Mouse (Mus musculus) left cerebral cortex, postnatal 36 days (tissue): ENCODE results near the gene Hsp90ab1. TPM values are rescaled to one million over a fixed set of nuclear protein-coding genes. Genes with fewer than 3 reads are reported as not detected.

Experiments
- DNase-seq, 2 experiments: peaks; one replicate each; pipeline ENCODE4 v3.0.0; 2021 to 2022; ENCODE audit warnings: low spot score in 2 of 2, mixed read lengths in 1 of 2
- intact Hi-C: fragments of 180-260 bp; cut with DNase I; formaldehyde crosslinking; loops from one replicate; pipeline ENCODE4 v1.15.1; 2025
- total RNA-seq, 2 experiments: library from RNA; stranded (reverse); gene quantifications; 2 replicates each; pipeline ENCODE4 v1.2.3; 2021

The Hsp90ab1 gene
- total RNA-seq, 2 experiments from 2014 or later: 1,413 to 1,526 TPM

DNA sequence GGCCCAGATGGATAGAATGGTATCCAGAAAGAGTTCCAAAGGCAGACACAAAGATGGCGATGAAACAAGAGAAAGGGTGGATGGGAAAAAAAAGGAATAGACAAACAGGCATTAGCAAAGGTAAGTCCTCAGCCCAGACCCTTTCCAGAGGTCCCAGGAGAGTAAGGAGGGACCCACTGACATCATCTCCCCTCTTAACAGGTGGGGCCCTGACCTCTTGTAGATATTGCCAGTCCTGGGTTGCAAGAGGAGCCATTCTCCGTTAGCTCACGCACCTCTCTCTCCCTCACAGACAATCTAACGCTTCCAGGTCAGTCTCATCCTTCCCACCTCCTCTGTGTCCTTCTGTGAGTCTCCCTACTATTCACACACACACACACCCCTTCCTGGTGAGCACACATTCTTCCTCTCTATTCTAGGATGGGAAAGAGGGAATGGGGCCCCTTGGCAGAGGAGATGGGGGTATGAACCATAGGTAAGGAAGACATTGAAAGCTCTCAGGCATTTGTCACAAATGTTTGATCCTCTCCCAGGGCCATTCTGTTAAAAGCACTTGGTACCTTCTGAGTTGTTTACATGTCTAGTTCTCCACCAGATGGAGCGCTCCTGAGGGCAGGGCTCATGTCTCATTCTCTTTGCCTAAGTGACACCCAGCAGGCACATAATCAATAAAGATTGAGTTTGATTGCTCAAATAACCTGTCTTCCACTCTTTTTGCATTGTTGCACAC is 25.4 kb downstream of the Hsp90ab1 start:
- intact Hi-C loops: no loop called here
- DNase-seq: no peak

DNA sequence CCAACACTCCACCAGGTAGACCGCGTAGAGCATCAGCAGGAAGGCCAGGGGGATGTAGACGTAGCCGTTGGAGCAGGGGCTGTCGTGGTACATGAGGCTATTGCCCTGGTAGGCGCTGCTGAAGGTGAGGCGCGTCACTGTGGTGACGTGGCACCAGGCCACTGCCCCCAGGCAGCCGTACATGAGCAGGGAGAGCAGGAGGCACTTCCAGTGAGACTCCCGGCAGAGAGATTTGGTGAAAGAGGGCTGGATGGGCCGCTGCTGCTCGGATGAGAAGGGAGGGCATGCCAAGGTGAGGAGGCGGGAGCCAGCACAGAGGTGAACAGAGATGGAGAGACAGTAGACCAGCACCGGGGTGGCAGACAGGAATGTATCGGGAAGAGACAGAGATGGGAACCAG is 26.1 kb downstream of the Hsp90ab1 start:
- intact Hi-C loops: no loop called here
- peak in 1 of 2 experiments; percentile 29 for DNase-seq

DNA sequence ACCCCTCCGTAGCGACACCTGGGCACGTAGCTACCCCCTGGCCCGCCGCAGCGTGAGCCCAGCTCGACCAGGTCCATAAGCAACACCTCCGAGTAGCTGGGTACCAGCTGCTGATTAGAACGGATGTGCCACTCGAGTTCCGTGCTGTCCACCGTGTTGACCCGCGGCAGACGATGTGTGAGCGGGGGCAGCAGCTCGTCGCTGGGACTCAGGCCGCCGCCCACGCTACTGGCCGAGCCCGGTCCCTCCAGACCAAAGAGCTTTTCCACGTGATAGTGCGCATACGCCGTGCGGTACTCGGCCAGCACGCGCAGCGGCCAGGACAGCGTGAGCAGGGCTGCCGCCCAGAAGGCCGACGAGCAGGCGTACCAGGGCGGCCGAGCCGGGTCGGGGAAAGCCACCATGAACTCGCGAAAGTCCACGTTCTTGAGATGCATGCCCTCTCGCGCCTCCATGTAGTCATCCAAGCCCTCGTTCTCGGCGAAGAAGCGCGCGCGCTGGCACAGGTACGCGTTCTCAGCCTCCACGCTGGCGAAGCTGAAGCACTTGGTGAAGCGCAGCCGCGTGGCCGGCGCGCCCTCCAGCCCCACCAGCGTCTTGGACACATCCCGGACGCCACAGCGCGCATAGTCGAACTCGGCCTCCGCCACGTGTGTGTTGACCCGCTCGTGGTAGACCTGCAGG is 27.7 kb downstream of the Hsp90ab1 start:
- intact Hi-C loops: no loop called here

DNA sequence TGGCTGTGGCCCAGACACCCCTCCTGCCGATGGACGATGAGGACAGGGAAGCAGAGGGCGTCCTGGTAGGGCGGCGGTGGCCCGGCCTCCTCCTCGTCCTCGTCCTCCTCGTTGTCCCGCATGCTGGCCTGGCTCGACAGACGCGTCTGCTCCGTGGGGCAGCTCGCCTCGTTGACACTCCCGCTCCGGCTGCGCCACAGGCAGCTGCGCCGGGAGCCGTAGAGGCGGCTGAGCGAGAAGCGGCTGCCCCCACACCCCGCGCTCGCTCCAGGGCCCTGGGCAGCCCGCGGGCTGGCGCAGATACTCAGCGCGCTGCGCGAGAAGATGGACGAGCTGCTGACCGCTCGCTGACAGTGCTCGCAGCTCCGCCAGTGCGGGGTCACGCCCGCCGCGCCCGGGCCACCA is 28.2 kb downstream of the Hsp90ab1 start:
- DNase-seq: peak; percentile 27 to 61
- intact Hi-C loops: no loop called here

More for the DNA sequence above, 27.7 kb downstream of the Hsp90ab1 start:
- peak in 1 of 2 experiments; percentile 55 for DNase-seq

DNA sequence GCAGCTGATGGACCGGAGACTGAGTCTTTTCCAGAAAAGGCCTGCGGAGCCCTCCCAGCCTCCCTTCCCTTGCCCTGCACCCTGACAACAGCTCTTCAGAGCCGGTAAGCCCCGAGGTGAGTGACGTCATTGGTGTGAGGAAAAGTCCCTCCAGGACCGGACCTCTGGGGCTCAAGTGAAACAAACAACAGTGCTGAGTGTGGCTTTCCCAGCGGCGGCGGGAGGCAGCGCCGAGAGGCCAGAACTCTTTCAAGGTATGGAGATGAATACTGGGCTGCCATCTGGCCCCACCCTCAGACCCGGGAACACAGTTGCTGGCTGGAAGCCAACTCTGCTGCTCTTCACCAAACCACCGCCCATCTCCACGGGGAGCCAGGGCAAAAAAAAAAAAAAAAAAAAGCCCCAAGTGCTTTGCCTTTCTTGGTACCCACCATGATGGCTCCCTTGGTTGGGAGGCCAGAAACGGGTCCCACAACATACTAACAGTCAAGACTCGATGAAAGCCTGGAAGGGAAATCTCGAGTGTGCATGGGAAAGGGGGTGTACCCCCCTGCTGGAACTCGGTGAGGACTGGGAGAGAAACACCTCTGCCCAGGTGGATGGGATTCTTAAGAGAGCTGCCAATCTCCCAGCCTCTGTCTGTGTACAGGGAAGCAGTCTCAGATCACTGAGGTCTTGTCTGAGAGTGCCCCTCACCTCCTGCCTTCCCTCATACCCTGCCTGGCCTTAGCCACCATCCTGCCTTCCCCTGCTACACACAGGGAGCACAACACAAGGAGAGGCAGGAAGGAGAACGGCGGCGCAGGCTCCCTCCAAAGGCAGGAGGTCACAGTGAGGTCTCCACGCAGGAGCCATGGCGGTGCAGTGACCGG is 28.8 kb downstream of the Hsp90ab1 start:
- intact Hi-C loops: no loop called here
- DNase-seq: no peak

- intact Hi-C loops: no loop called here
- no peak for DNase-seq
These were observed 30.0 kb downstream of the Hsp90ab1 start for GRCm38 (mm10) chr17:45543115-45543514.

DNA sequence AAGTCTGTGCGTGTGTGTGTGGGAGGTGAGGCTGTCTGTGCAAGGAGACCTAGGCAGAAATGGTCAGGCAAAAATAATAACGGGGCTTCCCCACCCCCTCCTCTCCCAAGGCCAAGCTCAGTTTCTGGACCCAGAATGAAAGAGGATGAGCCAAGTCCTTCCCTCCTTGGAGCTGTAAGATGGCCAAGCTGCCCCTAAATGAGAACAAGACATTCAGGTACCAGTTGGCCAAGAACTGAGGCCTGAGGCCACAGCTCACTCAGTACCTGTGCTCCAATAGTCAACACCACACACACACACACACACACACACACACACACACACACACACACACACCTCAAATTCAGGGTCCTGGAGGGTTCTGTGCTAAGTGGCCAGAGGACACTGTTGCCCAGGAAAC is 30.4 kb downstream of the Hsp90ab1 start:
- intact Hi-C loops: no loop called here

DNA sequence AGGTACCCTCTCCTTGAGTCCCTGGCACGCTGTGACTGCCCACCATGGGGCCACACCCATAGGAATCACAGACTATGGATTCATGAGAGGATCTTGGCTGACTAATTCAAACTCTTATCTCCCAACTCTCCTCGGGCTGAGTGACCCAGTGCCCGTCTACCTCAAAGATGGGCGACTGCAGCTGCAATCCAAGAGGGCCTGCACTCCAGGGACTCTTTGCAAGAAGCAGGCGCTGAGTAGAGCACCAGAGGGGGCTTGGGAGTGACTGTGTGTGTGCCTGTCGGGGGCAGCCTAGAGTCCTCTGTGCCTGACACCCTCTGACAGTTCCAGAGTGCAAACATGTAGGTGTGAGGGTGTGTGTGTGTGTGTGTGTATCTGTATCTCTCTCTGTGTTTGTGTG is 30.9 kb downstream of the Hsp90ab1 start:
- DNase-seq: no peak
- intact Hi-C loops: no loop called here

More for the DNA sequence above, 30.4 kb downstream of the Hsp90ab1 start:
- no peak for DNase-seq

GRCm38 (mm10) chr17:45539664-45540063 is 33.4 kb downstream of the Hsp90ab1 start:
- DNase-seq: peak in 1 of 2 experiments; percentile 60

DNA sequence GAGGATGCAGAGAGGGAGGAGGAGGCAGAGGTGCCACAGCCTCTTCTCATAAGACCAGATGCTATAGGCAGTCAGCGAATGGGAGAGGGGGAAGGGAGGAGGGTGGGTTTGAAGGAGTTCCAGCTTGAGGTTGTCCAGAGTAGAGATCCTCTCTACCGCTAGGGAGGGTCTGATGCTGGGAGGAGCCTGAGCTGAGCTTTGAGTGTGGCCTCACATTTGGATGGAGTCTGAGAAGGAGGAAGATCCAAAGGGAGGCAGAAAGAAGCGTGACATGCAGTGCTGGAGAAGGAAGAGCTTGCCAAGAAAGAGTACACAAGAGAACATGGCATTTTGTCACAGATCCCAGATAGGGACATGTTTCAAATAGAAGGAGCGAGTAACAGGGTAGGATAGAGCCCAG is 34.7 kb downstream of the Hsp90ab1 start:
- DNase-seq: no peak
- intact Hi-C loops: no loop called here

More at GRCm38 (mm10) chr17:45539664-45540063, 33.4 kb downstream of the Hsp90ab1 start:
- intact Hi-C loops: no loop called here

DNA sequence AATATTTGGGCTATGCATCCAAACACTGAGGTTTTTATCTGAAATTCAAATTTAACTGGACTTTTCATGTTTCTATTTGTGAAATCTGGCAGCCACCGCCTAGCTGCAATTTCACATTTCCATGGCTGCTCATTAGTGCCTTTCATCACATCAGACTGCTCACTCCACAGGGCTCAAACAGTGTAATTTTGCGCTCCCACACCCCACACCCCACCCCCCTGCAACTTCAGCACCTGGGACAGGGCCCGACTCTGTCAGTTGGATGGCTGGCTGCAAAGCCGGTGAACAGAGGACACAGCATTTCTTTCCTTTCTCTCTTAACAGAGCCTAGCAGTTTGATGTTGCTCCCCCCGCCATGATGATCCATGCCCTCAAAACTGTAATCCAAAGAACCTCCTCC is 36.8 kb downstream of the Hsp90ab1 start:
- intact Hi-C loops: no loop called here
- DNase-seq: no peak

- intact Hi-C loops: no loop called here
These were observed 40.2 kb downstream of the Hsp90ab1 start for GRCm38 (mm10) chr17:45532896-45533295.

DNA sequence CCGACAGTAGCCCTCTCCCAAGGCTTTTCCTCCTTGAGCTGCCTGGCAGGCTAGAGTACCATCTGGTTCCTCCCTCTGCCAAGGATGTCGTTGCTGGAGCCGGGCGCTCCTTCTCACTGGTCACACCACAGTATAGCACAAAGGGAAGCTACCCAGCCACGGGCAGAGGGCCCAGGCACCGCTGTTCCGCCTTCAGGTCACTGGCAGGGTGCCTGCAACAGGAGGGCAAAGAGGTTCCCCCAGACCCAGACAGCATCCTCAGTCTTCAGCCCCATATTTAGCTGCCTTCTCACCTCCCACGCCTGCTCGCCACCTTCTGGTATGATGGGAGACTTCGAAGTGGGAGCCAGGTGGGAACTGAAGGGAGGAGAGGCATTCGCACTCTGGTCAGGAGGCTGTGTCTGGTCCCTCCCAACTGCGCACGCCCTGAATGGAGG is 42.7 kb downstream of the Hsp90ab1 start:
- DNase-seq: peak; percentile 83 to 86
- intact Hi-C loops: no loop called here

More at GRCm38 (mm10) chr17:45532896-45533295, 40.2 kb downstream of the Hsp90ab1 start:
- no peak for DNase-seq

DNA sequence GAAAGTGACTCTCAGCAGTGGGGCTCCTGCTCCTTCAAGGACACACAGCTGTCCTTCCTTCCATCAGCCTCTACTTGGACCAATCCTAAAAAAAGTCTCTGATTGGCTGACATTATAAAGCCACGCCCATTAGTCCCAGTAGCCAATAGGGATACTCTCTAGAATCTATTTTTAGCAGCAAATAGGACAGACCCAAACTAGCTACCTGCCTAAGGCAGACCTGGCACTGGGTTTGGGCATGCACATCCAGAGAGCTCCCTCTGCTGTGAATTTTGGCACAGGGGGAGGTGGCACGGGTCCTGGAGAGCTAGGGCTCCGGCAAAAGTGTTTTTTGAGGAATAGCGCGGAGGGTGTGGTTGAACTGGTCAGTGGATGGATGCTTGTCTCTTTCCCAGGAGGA is 46.5 kb downstream of the Hsp90ab1 start:
- intact Hi-C loops: no loop called here

GRCm38 (mm10) chr17:45524961-45525360 is 48.1 kb downstream of the Hsp90ab1 start:
- DNase-seq: no peak
- intact Hi-C loops: no loop called here

More for the DNA sequence above, 46.5 kb downstream of the Hsp90ab1 start:
- DNase-seq: no peak

- intact Hi-C loops: no loop called here
- DNase-seq: no peak
These were observed 49.8 kb downstream of the Hsp90ab1 start, which contains the start of gene Tcte1 for GRCm38 (mm10) chr17:45523263-45523662. Gene Tcte1 (plus strand): TSS chr17:45523434.

DNA sequence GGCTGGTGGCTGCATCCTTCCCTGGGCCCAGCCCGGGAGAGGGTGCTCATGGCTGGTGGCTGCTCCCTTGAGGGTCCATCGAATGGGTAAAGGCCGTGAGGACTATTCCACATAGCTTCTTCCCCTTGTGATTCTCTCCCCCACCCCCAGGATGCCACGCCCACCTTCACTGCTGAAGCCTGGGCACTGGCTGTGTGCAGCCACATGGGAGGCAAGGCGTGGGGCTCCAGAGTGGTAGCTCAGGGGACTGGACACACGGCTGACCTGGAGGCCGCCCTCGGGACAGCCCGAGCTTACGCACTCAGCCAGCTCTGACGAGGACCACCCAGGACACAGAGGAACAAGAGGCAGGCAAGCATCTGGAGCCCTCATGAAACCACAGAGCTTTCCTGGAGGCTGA is 52.9 kb downstream of the Hsp90ab1 start:
- DNase-seq: no peak
- intact Hi-C loops: no loop called here

GRCm38 (mm10) chr17:45518766-45519475 is 54.1 kb downstream of the Hsp90ab1 start:
- DNase-seq: no peak
- intact Hi-C loops: no loop called here
